Mouse (Mus musculus) forebrain, embryonic 13.5 days (tissue): ENCODE results near the gene Tcaf1. TPM values are rescaled to one million over a fixed set of nuclear protein-coding genes. Genes with fewer than 3 reads are reported as not detected.

Experiments used
- ATAC-seq: fragments of 200-750 bp; cut with Nextera tagmentation; 2 replicates; pipeline ENCODE4 v1.8.0; 2017
- H3K27ac ChIP-seq: fragments of 300-500 bp; sonication (generic); 2 replicates; pipeline ENCODE4 v1.5.1; 2015; ENCODE audit warnings: inconsistent platforms, mild to moderate bottlenecking, moderate library complexity
- H3K27me3 ChIP-seq: fragments of 300-500 bp; sonication (generic); 2 replicates; pipeline ENCODE4 v1.6.1; 2015; ENCODE audit warnings: mild to moderate bottlenecking, inconsistent platforms
- H3K36me3 ChIP-seq: fragments of 300-500 bp; sonication (generic); 2 replicates; pipeline ENCODE4 v1.6.1; 2015; ENCODE audit warnings: mild to moderate bottlenecking, inconsistent platforms; ENCODE audit not compliant: poor library complexity, severe bottlenecking
- H3K4me1 ChIP-seq: fragments of 300-500 bp; sonication (generic); 2 replicates; pipeline ENCODE4 v1.6.1; 2015; ENCODE audit warnings: inconsistent platforms
- H3K4me2 ChIP-seq: fragments of 300-500 bp; sonication (generic); 2 replicates; pipeline ENCODE4 v1.6.1; 2015; ENCODE audit warnings: inconsistent platforms, mild to moderate bottlenecking, moderate library complexity
- H3K4me3 ChIP-seq: fragments of 300-500 bp; sonication (generic); 2 replicates; pipeline ENCODE4 v1.5.1; 2015; ENCODE audit warnings: mild to moderate bottlenecking, inconsistent platforms
- H3K9ac ChIP-seq: fragments of 300-500 bp; sonication (generic); 2 replicates; pipeline ENCODE4 v1.6.1; 2015; ENCODE audit warnings: mild to moderate bottlenecking, inconsistent platforms
- H3K9me3 ChIP-seq: fragments of 300-500 bp; sonication (generic); replicated peaks from 2 replicates; pipeline ENCODE4 v1.6.1; 2016; ENCODE audit warnings: inconsistent platforms
- WGBS: fragments of 180-500 bp; shearing (Covaris S2); methylation state at CpG from one replicate; pipeline ENCODE4 v1.1.7; 2015; 5-methylcytosine and 5-hydroxymethylcytosine counted together
- polyA plus RNA-seq: library from polyadenylated mRNA; unstranded; fragments of >200 nt; fragmentation: Nextera tagmentation; extraction: Ambion mirVana; gene quantifications from 2 replicates; pipeline ENCODE4 v1.2.1, GENCODE M21; 2015

The Tcaf1 gene
- 191 and 198 TPM in 2 replicates for polyA plus RNA-seq

- H3K27me3 ChIP-seq = no peaks in the 10 kb centered on the region
- no peaks in the 10 kb centered on the region for H3K36me3 ChIP-seq
- ATAC-seq = peak; percentile 100
- H3K9me3 ChIP-seq = no peaks in the 10 kb centered on the region
- peak within 1 kb of the TSS; percentile 75 for H3K4me3 ChIP-seq
- peak within 1 kb of the TSS; percentile 97 for H3K27ac ChIP-seq
- H3K4me2 ChIP-seq = peak within 1 kb of the TSS; percentile 75
- WGBS = under 1% methylated on average over 28 of the region's 28 CpGs
- H3K9ac ChIP-seq = peak within 1 kb of the TSS; percentile 93
- peaks cover 18% of the 10 kb centered on the region for H3K4me1 ChIP-seq
Measured at GRCm38 (mm10) chr6:42709291-42710211, at the start of gene Tcaf1. TSS of gene Tcaf1 (minus strand) at chr6:42710088.

GRCm38 (mm10) chr6:42756104-42756503, 46.2 kb upstream of the Tcaf1 start, which contains the start of gene Olfr38:
TSS of gene Olfr38 (plus strand) at chr6:42756404.
- Histone ChIP-seq H3K4me3 (no peak within 1 kb of the TSS), H3K4me2 (no peak within 1 kb of the TSS), H3K27ac (no peak within 1 kb of the TSS), H3K27me3 (no peaks in the 10 kb centered on the region), H3K4me1 (no peaks in the 10 kb centered on the region), H3K9ac (no peak within 1 kb of the TSS), H3K36me3 (no peaks in the 10 kb centered on the region), H3K9me3 (no peaks in the 10 kb centered on the region)
- 76% methylated on average over 1 of the region's 1 CpGs for WGBS
- ATAC-seq = no peak

GRCm38 (mm10) chr6:42747846-42748245, 38.0 kb upstream of the Tcaf1 start:
- no peak overlapping the region for H3K4me2 ChIP-seq
- no peaks in the 10 kb centered on the region for H3K4me1 ChIP-seq
- no peaks in the 10 kb centered on the region for H3K9me3 ChIP-seq
- no peak overlapping the region for H3K27ac ChIP-seq
- no peak for ATAC-seq
- no peaks in the 10 kb centered on the region for H3K27me3 ChIP-seq
- H3K9ac ChIP-seq = no peak overlapping the region
- H3K36me3 ChIP-seq = no peaks in the 10 kb centered on the region
- H3K4me3 ChIP-seq = no peak overlapping the region

DNA sequence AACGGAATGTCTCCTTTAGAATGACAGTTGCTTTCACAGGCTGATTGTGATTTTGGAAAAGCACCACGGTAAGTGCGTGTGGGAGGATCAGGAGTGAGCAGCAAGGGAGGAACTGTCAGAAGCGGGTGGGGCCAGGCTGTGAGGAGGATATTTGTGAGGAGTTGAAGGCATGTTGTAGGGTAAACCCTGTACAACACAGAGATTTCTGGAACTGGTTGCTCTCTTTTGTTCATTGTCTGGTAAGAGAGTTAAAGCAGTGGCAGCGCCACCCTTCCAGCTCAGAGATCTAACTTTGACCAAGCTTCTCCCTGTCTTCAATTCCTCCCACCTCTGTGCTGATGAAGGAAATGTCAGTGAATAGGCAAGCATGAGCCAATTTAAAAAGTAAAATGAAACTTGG, 32.4 kb upstream of the Tcaf1 start:
- no peak overlapping the region for H3K4me3 ChIP-seq
- no peaks in the 10 kb centered on the region for H3K4me1 ChIP-seq
- no peaks in the 10 kb centered on the region for H3K27me3 ChIP-seq
- H3K4me2 ChIP-seq = no peak overlapping the region
- 79% methylated on average over 5 of the region's 5 CpGs for WGBS
- H3K27ac ChIP-seq = no peak overlapping the region
- no peak overlapping the region for H3K9ac ChIP-seq
- ATAC-seq = no peak
- no peaks in the 10 kb centered on the region for H3K36me3 ChIP-seq
- H3K9me3 ChIP-seq = no peaks in the 10 kb centered on the region

GRCm38 (mm10) chr6:42739071-42739470, 29.2 kb upstream of the Tcaf1 start, which contains the start of gene Olfr453:
TSS of gene Olfr453 (plus strand) at chr6:42739371.
- H3K36me3 ChIP-seq = no peaks in the 10 kb centered on the region
- no peaks in the 10 kb centered on the region for H3K4me1 ChIP-seq
- no peak within 1 kb of the TSS for H3K9ac ChIP-seq
- H3K27me3 ChIP-seq = no peaks in the 10 kb centered on the region
- no peak within 1 kb of the TSS for H3K4me3 ChIP-seq
- ATAC-seq = no peak
- no peak within 1 kb of the TSS for H3K27ac ChIP-seq
- 98% methylated on average over 1 of the region's 1 CpGs for WGBS
- no peaks in the 10 kb centered on the region for H3K9me3 ChIP-seq
- no peak within 1 kb of the TSS for H3K4me2 ChIP-seq

DNA sequence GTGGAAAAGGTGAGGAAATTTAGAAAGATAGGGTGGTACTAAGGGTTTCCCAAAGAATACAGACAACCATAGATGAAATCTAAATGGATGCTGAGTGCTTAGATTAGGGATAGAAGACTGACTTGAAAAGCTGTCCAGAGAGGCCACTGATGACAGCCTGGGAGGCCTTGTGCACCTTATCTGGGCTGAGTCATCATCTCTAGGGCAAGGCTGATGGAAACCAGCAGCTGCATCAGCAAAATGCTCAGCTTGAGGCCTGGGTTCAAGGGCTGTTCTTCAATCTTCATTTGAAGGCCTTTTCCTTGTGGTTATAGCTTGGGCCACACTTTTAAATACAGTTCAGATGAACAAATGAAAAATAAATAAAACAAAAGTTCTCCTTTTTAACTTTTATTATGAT, 8.1 kb upstream of the Tcaf1 start:
- no peaks in the 10 kb centered on the region for H3K27me3 ChIP-seq
- H3K4me2 ChIP-seq = no peak overlapping the region
- no peaks in the 10 kb centered on the region for H3K9me3 ChIP-seq
- ATAC-seq = no peak
- no peaks in the 10 kb centered on the region for H3K36me3 ChIP-seq
- H3K9ac ChIP-seq = no peak overlapping the region
- no peak overlapping the region for H3K27ac ChIP-seq
- no peaks in the 10 kb centered on the region for H3K4me1 ChIP-seq
- no peak overlapping the region for H3K4me3 ChIP-seq

GRCm38 (mm10) chr6:42714668-42715067, 4.8 kb upstream of the Tcaf1 start:
- 77% methylated on average over 8 of the region's 8 CpGs for WGBS
- no peak overlapping the region for H3K9ac ChIP-seq
- H3K4me3 ChIP-seq = no peak overlapping the region
- no peaks in the 10 kb centered on the region for H3K36me3 ChIP-seq
- H3K9me3 ChIP-seq = no peaks in the 10 kb centered on the region
- H3K4me2 ChIP-seq = no peak overlapping the region
- no peaks in the 10 kb centered on the region for H3K4me1 ChIP-seq
- ATAC-seq = no peak
- no peak overlapping the region for H3K27ac ChIP-seq
- H3K27me3 ChIP-seq = no peaks in the 10 kb centered on the region

- Histone ChIP-seq H3K9me3 (no peaks in the 10 kb centered on the region), H3K4me3 (peak overlapping the region; percentile 82), H3K36me3 (peaks cover 16% of the 10 kb centered on the region), H3K27ac (peak overlapping the region; percentile 98), H3K9ac (peak overlapping the region; percentile 92), H3K4me2 (peak overlapping the region; percentile 71), H3K27me3 (no peaks in the 10 kb centered on the region), H3K4me1 (peaks cover 22% of the 10 kb centered on the region)
- under 1% methylated on average over 32 of the region's 32 CpGs for WGBS
- peak; percentile 95 for ATAC-seq
Measured at GRCm38 (mm10) chr6:42692517-42693190, 17.2 kb downstream of the Tcaf1 start.

- Histone ChIP-seq H3K9ac (peak overlapping the region; percentile 92), H3K4me2 (peak overlapping the region; percentile 71), H3K4me1 (peaks cover 22% of the 10 kb centered on the region), H3K9me3 (no peaks in the 10 kb centered on the region), H3K4me3 (peak overlapping the region; percentile 82), H3K27me3 (no peaks in the 10 kb centered on the region), H3K27ac (peak overlapping the region; percentile 98), H3K36me3 (peaks cover 14% of the 10 kb centered on the region)
- under 1% methylated on average over 10 of the region's 10 CpGs for WGBS
- peak; percentile 86 for ATAC-seq
Measured at GRCm38 (mm10) chr6:42692154-42692516, 17.8 kb downstream of the Tcaf1 start.

GRCm38 (mm10) chr6:42689761-42690160, 20.1 kb downstream of the Tcaf1 start:
- ATAC-seq = no peak
- no peak overlapping the region for H3K27ac ChIP-seq
- no peaks in the 10 kb centered on the region for H3K27me3 ChIP-seq
- peaks cover 29% of the 10 kb centered on the region for H3K36me3 ChIP-seq
- no peaks in the 10 kb centered on the region for H3K9me3 ChIP-seq
- no peak overlapping the region for H3K4me3 ChIP-seq
- no peak overlapping the region for H3K9ac ChIP-seq
- peaks cover 22% of the 10 kb centered on the region for H3K4me1 ChIP-seq
- no peak overlapping the region for H3K4me2 ChIP-seq

- H3K27me3 ChIP-seq = no peaks in the 10 kb centered on the region
- H3K4me2 ChIP-seq = no peak overlapping the region
- no peak overlapping the region for H3K27ac ChIP-seq
- 90% methylated on average over 5 of the region's 5 CpGs for WGBS
- ATAC-seq = no peak
- peaks cover 17% of the 10 kb centered on the region for H3K4me1 ChIP-seq
- no peak overlapping the region for H3K4me3 ChIP-seq
- H3K9me3 ChIP-seq = no peaks in the 10 kb centered on the region
- H3K36me3 ChIP-seq = peaks cover 37% of the 10 kb centered on the region
- H3K9ac ChIP-seq = no peak overlapping the region
Measured at GRCm38 (mm10) chr6:42687907-42688306, 22.0 kb downstream of the Tcaf1 start.

DNA sequence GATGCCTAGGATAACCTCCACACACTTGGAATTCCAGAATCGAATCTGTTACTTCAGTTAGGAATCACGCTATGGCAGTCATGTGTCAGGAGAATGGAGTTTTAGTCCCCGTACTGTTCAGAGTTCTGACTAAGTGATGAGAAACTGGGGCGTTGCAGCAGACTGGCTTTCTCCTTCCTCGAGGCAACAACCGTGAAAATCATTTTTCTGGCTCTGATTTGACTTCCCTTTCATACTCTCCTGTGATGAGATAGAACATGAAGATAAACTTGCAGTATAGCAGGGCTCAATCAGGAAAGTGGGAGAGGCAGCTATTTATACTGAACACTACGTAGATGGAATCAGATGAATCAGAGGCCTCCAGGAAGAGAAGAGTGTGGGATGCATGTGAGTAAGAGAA, 29.8 kb downstream of the Tcaf1 start:
- H3K27ac ChIP-seq = no peak overlapping the region
- ATAC-seq = no peak
- H3K27me3 ChIP-seq = no peaks in the 10 kb centered on the region
- no peaks in the 10 kb centered on the region for H3K9me3 ChIP-seq
- H3K4me2 ChIP-seq = no peak overlapping the region
- H3K9ac ChIP-seq = no peak overlapping the region
- H3K4me1 ChIP-seq = no peaks in the 10 kb centered on the region
- peaks cover 64% of the 10 kb centered on the region for H3K36me3 ChIP-seq
- no peak overlapping the region for H3K4me3 ChIP-seq
- WGBS = 90% methylated on average over 7 of the region's 7 CpGs
